15 mouse cellular contexts compared by ENCODE assay signal in genomic region chr12:100857791-100858190, GRCm38 (mm10). TPM values are rescaled to one million over a fixed set of nuclear protein-coding genes. Genes with fewer than 3 reads are reported as not detected.
DNase-seq lines count a peak whose midpoint lies in the region; ATAC-seq and TF ChIP-seq lines count a peak whose summit lies in the region.
"Had no signal": no experiment of that assay in that cellular context is flagged by ENCODE, and none has a peak within 500 bp of the region (broad histone marks: within the 10 kb centered on the region; RNA-seq: fewer than 3 reads in every experiment).

No protein-coding gene starts in this region.

- no peaks in the 10 kb centered on the region for H3K27me3 ChIP-seq in CH12.LX (replicated peaks)
- H3K27me3 ChIP-seq in kidney, adult 2 months (replicated peaks; ENCODE audit: control insufficient read depth, insufficient read depth, low read length): no peaks in the 10 kb centered on the region
- no peaks in the 10 kb centered on the region for H3K27me3 ChIP-seq in hindbrain, embryonic 12.5 days
- H3K27me3 ChIP-seq in heart, adult 2 months (ENCODE audit: control insufficient read depth, insufficient read depth, low read length): no peaks in the 10 kb centered on the region
- H3K27me3 ChIP-seq: forebrain, embryonic 15.5 days; limb, embryonic 12.5 days; midbrain, embryonic 12.5 days had no signal

- intact Hi-C loops in heart, adult 2 months (cut with DNase I): loop anchor here (10.0 kb wide), 1 partner anchor 177 kb away; no protein-coding TSS in a partner anchor
- intact Hi-C loops in left cerebral cortex, adult 2 months (cut with DNase I): no loop called here

- dilution Hi-C loops in CH12.LX (cut with MboI; ENCODE audit: extremely low pct_ligation_motif_present, extremely low pct_unique_long_range_greater_than_20kb, low sequenced_read_pairs): no loop called here

- no peak overlapping the region for H3K4me3 ChIP-seq in CH12.LX (replicated peaks in 1 of 3; ENCODE audit: low read depth in 2 of 3, low read length in 2 of 3, poor library complexity in 1 of 3)
- no peak overlapping the region for H3K4me3 ChIP-seq in kidney, adult 2 months (ENCODE audit: insufficient read depth, low read depth, low read length)
- no peak overlapping the region for H3K4me3 ChIP-seq in hindbrain, embryonic 12.5 days
- H3K4me3 ChIP-seq in heart, adult 2 months: no peak overlapping the region
- no peak overlapping the region for H3K4me3 ChIP-seq in left cerebral cortex, adult 2 months
- H3K4me3 ChIP-seq: forebrain, embryonic 15.5 days; limb, embryonic 12.5 days; midbrain, embryonic 12.5 days had no signal

- no peak overlapping the region for H3K27ac ChIP-seq in CH12.LX (ENCODE audit: insufficient read depth, low read depth)
- no peak overlapping the region for H3K27ac ChIP-seq in kidney, adult 2 months (ENCODE audit: insufficient read depth, low read depth, low read length)
- H3K27ac ChIP-seq in hindbrain, embryonic 12.5 days: no peak overlapping the region
- H3K27ac ChIP-seq in heart, adult 2 months: no peak overlapping the region
- no peak overlapping the region for H3K27ac ChIP-seq in left cerebral cortex, adult 2 months
- H3K27ac ChIP-seq: forebrain, embryonic 15.5 days; limb, embryonic 12.5 days; midbrain, embryonic 12.5 days had no signal

- DNase-seq in CH12.LX (ENCODE audit: extremely low read depth): no peak
- peak; percentile 88 for DNase-seq in cerebellum, adult 9-11 months
- peak; percentile 81 for DNase-seq in kidney, adult 2 months
- no peak for DNase-seq in heart, adult 2 months
- DNase-seq in thymus, postnatal 0 days (ENCODE audit: low spot score): no peak
- DNase-seq in left cerebral cortex, adult 2 months (ENCODE audit: extremely low spot score in 1 of 2, low spot score in 2 of 2): no peak
- DNase-seq: gastrocnemius, postnatal 25 days; lung, embryonic 14.5 days; right cerebral cortex, postnatal 4 days; thymus, adult 18-20 months had no signal

- 36% methylated on average over 7 of the region's 7 CpGs for whole genome bisulfite sequencing in kidney, adult 2 months
- 80% methylated on average over 7 of the region's 7 CpGs for WGBS in hindbrain, embryonic 12.5 days
- WGBS in heart, adult 2 months: 81% methylated on average over 7 of the region's 7 CpGs

- peaks cover 5 to 44% of the 10 kb centered on the region in 2 experiments for H3K4me1 ChIP-seq in CH12.LX (ENCODE audit: control insufficient read depth in 1 of 2, insufficient read depth in 2 of 2)
- H3K4me1 ChIP-seq in kidney, adult 2 months (ENCODE audit: control insufficient read depth, insufficient read depth, low read length): no peaks in the 10 kb centered on the region; the same call in 1 of the 2 replicates
- no peaks in the 10 kb centered on the region for H3K4me1 ChIP-seq in hindbrain, embryonic 12.5 days
- H3K4me1 ChIP-seq in heart, adult 2 months (ENCODE audit: control insufficient read depth, insufficient read depth, low read length): no peaks in the 10 kb centered on the region
- H3K4me1 ChIP-seq: forebrain, embryonic 15.5 days; limb, embryonic 12.5 days; midbrain, embryonic 12.5 days had no signal

- H3K9ac ChIP-seq in CH12.LX (ENCODE audit: insufficient read depth, low read depth): no peak overlapping the region
- no peak overlapping the region for H3K9ac ChIP-seq in hindbrain, embryonic 12.5 days
- H3K9ac ChIP-seq in heart, adult 2 months (ENCODE audit: low read depth, low read length): no peak overlapping the region
- H3K9ac ChIP-seq: forebrain, embryonic 15.5 days; limb, embryonic 12.5 days; lung, embryonic 14.5 days; midbrain, embryonic 12.5 days had no signal

- peak; percentile 57 for ATAC-seq in megakaryocyte, adult 5-6 weeks (ENCODE audit: poor library complexity, severe bottlenecking)
- ATAC-seq in hindbrain, embryonic 12.5 days (ENCODE audit: low FRiP score): no peak
- ATAC-seq: forebrain, embryonic 15.5 days had no signal

- TF ChIP-seq CTCF in CH12.LX (conservative IDR thresholded peaks at IDR 0.05 in 1 of 2, IDR thresholded peaks at IDR 0.05 in 1 of 2; ENCODE audit: low read depth in 2 of 2, low read length in 2 of 2): no peak
- no peak for TF ChIP-seq CTCF in kidney, adult 2 months (conservative IDR thresholded peaks at IDR 0.05; ENCODE audit: insufficient read depth, insufficient read length, low read depth, low read length)
- TF ChIP-seq CTCF in heart, adult 2 months (IDR thresholded peaks at IDR 0.05): no peak
- no peak for TF ChIP-seq CTCF in left cerebral cortex, adult 2 months (IDR thresholded peaks at IDR 0.05)

- H3K36me3 ChIP-seq in CH12.LX (replicated peaks in 1 of 2; ENCODE audit: control insufficient read depth in 1 of 2, insufficient read depth in 1 of 2, low read length in 1 of 2): peaks cover 3 to 13% of the 10 kb centered on the region in 2 experiments
- H3K36me3 ChIP-seq in kidney, adult 2 months (ENCODE audit: control insufficient read depth, insufficient read depth, low read length): no peaks in the 10 kb centered on the region
- H3K36me3 ChIP-seq in hindbrain, embryonic 12.5 days: no peaks in the 10 kb centered on the region
- no peaks in the 10 kb centered on the region for H3K36me3 ChIP-seq in heart, adult 2 months (ENCODE audit: control insufficient read depth, insufficient read depth, low read length)
- H3K36me3 ChIP-seq: forebrain, embryonic 15.5 days; limb, embryonic 12.5 days; midbrain, embryonic 12.5 days had no signal

- in situ Hi-C loops in CH12.LX (cut with MboI; ENCODE audit: low pct_ligation_motif_present, low pct_unique_long_range_greater_than_20kb, low sequenced_read_pairs): no loop called here

- no peak overlapping the region for H3K4me2 ChIP-seq in CH12.LX (ENCODE audit: insufficient read depth, low read depth, poor library complexity, severe bottlenecking)
- H3K4me2 ChIP-seq in hindbrain, embryonic 12.5 days (replicated peaks): no peak overlapping the region
- H3K4me2 ChIP-seq: forebrain, embryonic 15.5 days; limb, embryonic 12.5 days; lung, embryonic 14.5 days; midbrain, embryonic 12.5 days had no signal

- TF ChIP-seq POLR2A in CH12.LX (IDR thresholded peaks at IDR 0.05; ENCODE audit: low read depth, low read length): no peak
- no peak for TF ChIP-seq POLR2A in kidney, adult 2 months (IDR thresholded peaks at IDR 0.05; ENCODE audit: low read depth, low read length)
- no peak for TF ChIP-seq POLR2A in heart, adult 2 months (IDR thresholded peaks at IDR 0.05; ENCODE audit: insufficient read depth, low read depth, low read length)

- H3K9me3 ChIP-seq in CH12.LX (replicated peaks; ENCODE audit: low read length): no peaks in the 10 kb centered on the region
- H3K9me3 ChIP-seq in hindbrain, embryonic 12.5 days (replicated peaks): no peaks in the 10 kb centered on the region
- H3K9me3 ChIP-seq: forebrain, embryonic 15.5 days; limb, embryonic 12.5 days; midbrain, embryonic 12.5 days had no signal

- TF ChIP-seq RAD21 in CH12.LX (IDR thresholded peaks at IDR 0.05; ENCODE audit: low read depth, low read length): no peak

- peak; percentile 42; the same call in 1 of the 2 replicates for TF ChIP-seq EP300 in CH12.LX (IDR thresholded peaks at IDR 0.05; ENCODE audit: low read length)
- TF ChIP-seq EP300 in heart, adult 2 months (IDR thresholded peaks at IDR 0.05; ENCODE audit: insufficient read depth, low read depth, low read length): no peak

- no peaks in the 10 kb centered on the region for H3K79me2 ChIP-seq in CH12.LX (replicated peaks; ENCODE audit: control insufficient read depth, extremely low read depth, insufficient read depth, poor library complexity, severe bottlenecking)
- no peaks in the 10 kb centered on the region for H3K79me2 ChIP-seq in heart, adult 2 months (replicated peaks; ENCODE audit: control insufficient read depth, insufficient read depth, low read length)

TF ChIP-seq in CH12.LX, 34 proteins besides CTCF, POLR2A, EP300 and RAD21:
- no peak for TF ChIP-seq TBP (conservative IDR thresholded peaks at IDR 0.05; ENCODE audit: low read depth, low read length)
- TF ChIP-seq ELF1 (IDR thresholded peaks at IDR 0.05; ENCODE audit: low read depth, low read length): peak; percentile 36; the same call in 1 of the 2 replicates
- no peak for TF ChIP-seq PAX5 (IDR thresholded peaks at IDR 0.05; ENCODE audit: low read length)
- TF ChIP-seq CHD2 (IDR thresholded peaks at IDR 0.05; ENCODE audit: low read length): no peak
- TF ChIP-seq MAX (IDR thresholded peaks at IDR 0.05; ENCODE audit: low read length): 0 out of 2 replicates have a peak, but pooled peaks have one; percentile 37
- TF ChIP-seq NRF1 (IDR thresholded peaks at IDR 0.05; ENCODE audit: low read depth, low read length): peak; percentile 41; the same call in 1 of the 2 replicates
- TF ChIP-seq BHLHE40 (IDR thresholded peaks at IDR 0.05; ENCODE audit: low read depth, low read length): peak; percentile 66; the same call in 1 of the 2 replicates

RNA-seq across cellular contexts. Expression of gene Gpr68, which starts 50.2 kb away (rescaled TPM):
- total RNA-seq in CH12.LX (2012; rRNA removed): 2.3 and 4.2 TPM in 2 replicates
- 1.2 TPM in 2 replicates for total RNA-seq in CH12.LX (2014; rRNA removed)
- 1.5 and 1.6 TPM in 2 replicates for polyA plus RNA-seq in CH12.LX (2012; ENCODE audit: insufficient read length, low read depth)
- 0.50 and 1.9 TPM in 2 replicates for polyA plus RNA-seq in kidney, adult 2 months (2012; rRNA removed)
- 0.11 and 1.1 TPM in 2 replicates for total RNA-seq in megakaryocyte, adult 5-6 weeks (2015)
- 0.49 and 0.77 TPM in 2 replicates for total RNA-seq in megakaryocyte, adult 5-6 weeks (2017)
- 0.48 and 0.68 TPM in 2 replicates for polyA plus RNA-seq in hindbrain, embryonic 12.5 days (2016; fragmentation: Nextera tagmentation; extraction: Ambion mirVana)
- total RNA-seq in heart, adult 2 months (2021): under 1 TPM; 0.14 to 0.16 TPM
- 0.56 and 0.80 TPM in 2 replicates for polyA plus RNA-seq in heart, adult 2 months (2012; rRNA removed)
- 6.8 and 7.5 TPM in 2 replicates for polyA plus RNA-seq in thymus, postnatal 0 days (2015; fragmentation: Nextera tagmentation; extraction: Ambion mirVana)
- total RNA-seq in left cerebral cortex, adult 2 months (2021): 10 to 100 TPM; 14.0 to 15.6 TPM

Comparison
In these comparisons a context has a peak if more than half of its experiments do, and no peak if none do; other contexts are left out.
1. DNase-seq: peak in cerebellum, adult 9-11 months (single experiment) and kidney, adult 2 months (single experiment); none in CH12.LX (single experiment), heart, adult 2 months (0 of 2), thymus, postnatal 0 days (single experiment) and left cerebral cortex, adult 2 months (0 of 2).